Mouse (Mus musculus) heart, adult 18-20 months (tissue): ENCODE results near the gene Plin5. TPM values are rescaled to one million over a fixed set of nuclear protein-coding genes. Genes with fewer than 3 reads are reported as not detected.
"Not testable (repeated sequence)": the region's sequence is repeated elsewhere in the genome, so short reads cannot be mapped to it uniquely, and the experiment has no call there.

Experiments
- DNase-seq, 2 experiments: peaks; one replicate each; pipeline ENCODE4 v3.0.0; 2021 to 2022; ENCODE audit warnings: mixed read lengths in 1 of 2
- total RNA-seq, 2 experiments: library from RNA; stranded (reverse); gene quantifications; 2 replicates each; pipeline ENCODE4 v1.2.3; 2021

Plin5 gene
- total RNA-seq, 2 experiments from 2014 or later = 166 TPM

- DNase-seq = no peak
Observed at GRCm38 (mm10) chr17:56072243-56072642, 45.2 kb downstream of the Plin5 start.

- no peak for DNase-seq
Observed at GRCm38 (mm10) chr17:56071126-56071525, 46.3 kb downstream of the Plin5 start.

GRCm38 (mm10) chr17:56069066-56069465 lies 48.3 kb downstream of the Plin5 start:
- no peak for DNase-seq

- DNase-seq = no peak
Observed at GRCm38 (mm10) chr17:56066451-56066850, 50.9 kb downstream of the Plin5 start.

GRCm38 (mm10) chr17:56065715-56066114 lies 51.7 kb downstream of the Plin5 start:
- not testable (repeated sequence) for DNase-seq

- no peak for DNase-seq
Observed at GRCm38 (mm10) chr17:56062081-56062480, 55.3 kb downstream of the Plin5 start.

Other genes with a start within 250 kb of the Plin5 start
- 1 to 10 TPM; 3.1 to 4.9 TPM for gene Zfp119a, start 238.7 kb downstream of the Plin5 start, total RNA-seq
- gene Zfp959, start 225.5 kb downstream of the Plin5 start, total RNA-seq = 1 to 10 TPM; 4.5 to 4.9 TPM
- gene Zfp119b, start 168.1 kb downstream of the Plin5 start, total RNA-seq = 1 to 10 TPM; 2.4 TPM
- gene Ebi3, start 165.0 kb downstream of the Plin5 start, total RNA-seq = 1 to 10 TPM in 1 of 2 experiments, under 1 TPM in 1; 0.69 to 1.1 TPM
- gene Yju2, start 158.5 kb downstream of the Plin5 start, total RNA-seq = 1 to 10 TPM; 7.5 to 8.6 TPM
- 1 to 10 TPM; 1.1 to 1.9 TPM for gene Shd, start 147.1 kb downstream of the Plin5 start, total RNA-seq
- not detected for gene Fsd1, start 131.1 kb downstream of the Plin5 start, total RNA-seq
- gene Stap2, start 112.0 kb downstream of the Plin5 start, total RNA-seq = 10 to 100 TPM; 12.3 to 12.9 TPM
- 10 to 100 TPM; 59.7 to 60.5 TPM for gene Mpnd, start 111.9 kb downstream of the Plin5 start, total RNA-seq
- gene Sh3gl1, start 81.0 kb downstream of the Plin5 start, total RNA-seq = 10 to 100 TPM; 11.7 to 13.7 TPM
- gene Chaf1a, start 77.2 kb downstream of the Plin5 start, total RNA-seq = 1 to 10 TPM; 1.1 to 1.3 TPM
- gene Ubxn6, start 42.6 kb downstream of the Plin5 start, total RNA-seq = 10 to 100 TPM; 51.4 to 57.0 TPM
- 10 to 100 TPM; 30.6 to 37.2 TPM for gene Hdgfl2, start 38.0 kb downstream of the Plin5 start, total RNA-seq
- gene Plin4, start 7.8 kb downstream of the Plin5 start, total RNA-seq = 100 to 1,000 TPM; 118 to 175 TPM
- gene Lrg1, start 4.4 kb upstream of the Plin5 start, total RNA-seq = 10 to 100 TPM; 56.2 to 65.4 TPM
- 10 to 100 TPM; 12.5 to 13.5 TPM for gene Sema6b, start 22.7 kb upstream of the Plin5 start, total RNA-seq
- gene Tnfaip8l1, start 44.9 kb upstream of the Plin5 start, total RNA-seq = 1 to 10 TPM; 1.3 to 1.5 TPM
- gene Mydgf, start 66.3 kb upstream of the Plin5 start, total RNA-seq = 10 to 100 TPM; 25.4 to 26.1 TPM
- 10 to 100 TPM; 43.7 to 44.3 TPM for gene Dpp9, start 101.3 kb upstream of the Plin5 start, total RNA-seq
- gene Fem1a, start 139.2 kb upstream of the Plin5 start, total RNA-seq = 100 to 1,000 TPM; 115 to 117 TPM
- gene Ticam1, start 159.2 kb upstream of the Plin5 start, total RNA-seq = 1 to 10 TPM; 9.1 to 9.2 TPM
- 100 to 1,000 TPM; 178 to 190 TPM for gene Plin3, start 175.3 kb upstream of the Plin5 start, total RNA-seq
- gene Arrdc5, start 182.7 kb upstream of the Plin5 start, total RNA-seq = not detected
- 1 to 10 TPM; 1.4 to 2.5 TPM for gene Uhrf1, start 185.7 kb upstream of the Plin5 start, total RNA-seq
- gene Kdm4b, start 208.5 kb upstream of the Plin5 start, total RNA-seq = 10 to 100 TPM; 29.6 to 30.3 TPM